Mouse (Mus musculus): Measurements from ENCODE around the gene Itga8.

The Itga8 gene

GRCm38 (mm10) chr2:12197711-12198110 is 104.0 kb downstream of the Itga8 start:
- DNase-seq (ENCODE audit: low spot score), result no peak

- DNase-seq (ENCODE audit: low spot score), result no peak
Measured at GRCm38 (mm10) chr2:12189026-12189425, 112.7 kb downstream of the Itga8 start.

GRCm38 (mm10) chr2:12187646-12188045 is 114.1 kb downstream of the Itga8 start:
- no peak for DNase-seq (ENCODE audit: low spot score)

- DNase-seq (ENCODE audit: low spot score), result no peak
Measured at GRCm38 (mm10) chr2:12182402-12182948, 119.2 kb downstream of the Itga8 start.

- DNase-seq (ENCODE audit: low spot score), result no peak
Measured at GRCm38 (mm10) chr2:12180635-12181034, 121.1 kb downstream of the Itga8 start.

- DNase-seq (ENCODE audit: low spot score), result no peak
Measured at GRCm38 (mm10) chr2:12174722-12175427, 126.8 kb downstream of the Itga8 start.

GRCm38 (mm10) chr2:12170221-12170620 is 131.5 kb downstream of the Itga8 start:
- DNase-seq (ENCODE audit: low spot score), result no peak

- DNase-seq (ENCODE audit: low spot score), result peak; percentile 51
Measured at GRCm38 (mm10) chr2:12160486-12160885, 141.2 kb downstream of the Itga8 start.

- no peak for DNase-seq (ENCODE audit: low spot score)
Measured at GRCm38 (mm10) chr2:12157001-12157400, 144.7 kb downstream of the Itga8 start.

GRCm38 (mm10) chr2:12156401-12156800 is 145.3 kb downstream of the Itga8 start:
- DNase-seq (ENCODE audit: low spot score), result no peak

GRCm38 (mm10) chr2:12154676-12155075 is 147.0 kb downstream of the Itga8 start:
- DNase-seq (ENCODE audit: low spot score), result no peak

GRCm38 (mm10) chr2:12153551-12153950 is 148.2 kb downstream of the Itga8 start:
- DNase-seq (ENCODE audit: low spot score), result no peak

GRCm38 (mm10) chr2:12147902-12148301 is 153.8 kb downstream of the Itga8 start:
- no peak for DNase-seq (ENCODE audit: low spot score)

- no peak for DNase-seq (ENCODE audit: low spot score)
Measured at GRCm38 (mm10) chr2:12146612-12147011, 155.1 kb downstream of the Itga8 start.

GRCm38 (mm10) chr2:12138765-12139368 is 162.9 kb downstream of the Itga8 start:
- no peak for DNase-seq (ENCODE audit: low spot score)

- DNase-seq (ENCODE audit: low spot score), result no peak
Measured at GRCm38 (mm10) chr2:12126580-12126979, 175.1 kb downstream of the Itga8 start.

GRCm38 (mm10) chr2:12115479-12115878 is 186.2 kb downstream of the Itga8 start:
- DNase-seq (ENCODE audit: low spot score), result no peak

GRCm38 (mm10) chr2:12109306-12109705 is 192.4 kb downstream of the Itga8 start:
- no peak for DNase-seq (ENCODE audit: low spot score)

GRCm38 (mm10) chr2:12108306-12108705 is 193.4 kb downstream of the Itga8 start:
- no peak for DNase-seq (ENCODE audit: low spot score)

GRCm38 (mm10) chr2:12107265-12107664 is 194.5 kb downstream of the Itga8 start:
- no peak for DNase-seq (ENCODE audit: low spot score)

GRCm38 (mm10) chr2:12103183-12103582 is 198.5 kb downstream of the Itga8 start:
- no peak for DNase-seq (ENCODE audit: low spot score)

GRCm38 (mm10) chr2:12092203-12092984 is 209.3 kb downstream of the Itga8 start:
- no peak for DNase-seq (ENCODE audit: low spot score)

GRCm38 (mm10) chr2:12090993-12091392 is 210.7 kb downstream of the Itga8 start:
- no peak for DNase-seq (ENCODE audit: low spot score)
